Mouse (Mus musculus): ENCODE data around the gene Ppp4r1. TPM values are rescaled to one million over a fixed set of nuclear protein-coding genes. Genes with fewer than 3 reads are reported as not detected.
A peak's percentile ranks its signal among the peaks of the same experiment; 100 is the strongest.

Ppp4r1 gene
- 10 to 100 TPM; 61.5 to 75.7 (median 67.7) TPM for total RNA-seq (2022)

DNA sequence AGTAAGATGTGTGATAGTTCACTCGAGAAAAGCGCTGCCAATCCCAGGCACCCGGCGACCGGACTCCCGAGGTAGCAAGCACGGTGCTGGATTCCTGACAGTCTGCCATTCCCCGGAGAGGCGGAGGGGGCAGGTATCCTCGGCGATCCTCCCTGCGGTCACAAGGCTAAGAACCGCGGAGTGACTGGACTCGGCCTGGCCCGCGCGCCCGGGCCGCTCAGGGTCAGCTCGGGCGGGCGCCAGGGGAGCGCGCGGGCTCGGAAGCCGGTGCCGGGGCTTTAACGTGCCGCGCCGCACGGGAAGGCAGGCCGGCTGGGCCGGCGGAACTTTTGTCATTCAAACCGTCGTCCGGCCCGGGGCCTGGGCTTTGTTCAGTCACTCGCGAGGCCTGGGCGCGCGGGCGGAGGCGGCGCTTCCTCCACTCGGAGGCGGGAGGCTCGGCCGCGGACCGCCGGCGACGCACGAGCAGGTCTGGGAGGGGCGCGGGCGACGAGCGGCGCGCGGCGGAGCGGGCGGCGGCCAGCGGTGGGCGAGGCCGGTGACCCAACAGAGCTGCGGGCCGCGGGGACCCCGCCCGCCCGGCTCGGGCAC, at the start of gene Ppp4r1:
TSS of gene Ppp4r1 (plus strand) at position 23 of the 591 bp plus-strand sequence.
- DNase-seq = peak; percentile 82

DNA sequence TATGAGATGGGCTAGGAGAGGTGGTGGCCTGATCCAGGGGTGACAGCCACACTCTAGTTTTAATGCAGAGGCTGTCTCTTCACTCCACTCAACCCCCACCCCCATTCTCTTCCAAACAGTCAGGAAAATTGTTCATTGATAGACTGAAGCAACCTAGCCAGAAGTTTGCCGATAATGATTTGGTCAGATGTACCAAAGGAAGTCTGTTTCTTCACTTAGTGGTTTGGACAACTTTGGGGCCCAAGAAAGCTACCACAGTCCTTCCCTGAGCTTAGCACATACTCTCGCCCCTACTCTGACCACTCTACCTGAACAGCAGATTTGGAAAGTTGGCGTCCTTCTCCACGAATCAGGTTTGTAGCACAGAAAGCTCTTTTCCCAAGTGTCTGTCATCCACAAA, 49.7 kb upstream of the Ppp4r1 start:
- DNase-seq = no peak

DNA sequence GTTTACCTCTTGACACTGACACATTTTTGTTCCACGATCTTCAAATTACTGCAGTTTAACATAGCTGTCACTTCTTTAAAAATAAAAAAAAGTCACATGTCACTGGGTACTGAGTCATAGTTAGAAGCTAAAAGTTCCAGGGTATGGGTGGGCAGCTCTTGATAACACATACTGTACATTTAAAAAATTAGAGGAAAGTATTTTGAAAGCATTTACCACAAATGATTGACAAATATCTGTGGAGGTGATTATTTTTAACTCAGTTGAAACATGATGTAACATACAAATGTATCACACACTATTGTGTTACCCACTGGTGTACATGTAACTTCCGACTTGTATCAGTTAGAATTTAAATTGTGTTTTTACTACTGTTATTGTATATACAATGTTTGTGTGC, 47.3 kb upstream of the Ppp4r1 start:
- no peak for DNase-seq

DNA sequence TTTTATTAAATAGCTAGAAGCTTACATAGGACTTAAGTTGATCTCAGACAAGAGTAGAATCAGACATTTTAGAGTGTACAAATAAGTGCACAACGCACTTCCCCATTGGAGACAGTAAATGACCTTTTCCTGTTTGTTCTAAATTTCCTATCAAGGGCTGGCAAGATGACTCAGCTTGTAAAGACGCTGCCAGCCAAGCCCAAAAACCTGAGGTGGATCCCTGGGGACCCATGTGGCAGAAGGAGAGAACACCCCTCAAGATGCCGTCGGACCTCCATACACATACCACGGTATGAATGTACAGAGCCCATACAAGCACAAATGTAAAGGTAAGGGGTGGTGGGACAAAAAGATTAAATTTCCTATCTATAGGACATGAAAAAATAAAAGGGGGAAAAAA, 45.2 kb upstream of the Ppp4r1 start:
- peak; percentile 35 for DNase-seq

DNA sequence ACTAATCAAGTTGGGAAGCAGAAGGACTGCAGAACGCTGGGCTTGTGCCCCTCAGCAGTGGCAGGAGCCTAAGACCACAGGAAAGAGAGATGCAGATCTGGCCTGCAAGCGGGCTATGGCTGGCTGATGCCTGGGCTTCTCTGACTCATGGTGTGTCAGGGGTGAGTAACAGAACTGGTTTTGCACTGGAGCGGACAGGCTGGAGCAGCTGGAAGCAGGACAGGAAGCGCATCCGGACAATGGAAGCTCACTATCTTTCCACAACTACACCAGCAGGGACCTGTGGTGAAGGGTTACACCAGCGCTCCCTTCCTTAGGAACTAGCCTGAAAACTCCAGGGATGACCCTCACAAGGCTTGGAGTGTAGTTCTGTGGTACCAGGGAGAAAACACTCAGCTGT, 44.8 kb upstream of the Ppp4r1 start:
- DNase-seq = peak; percentile 65

DNA sequence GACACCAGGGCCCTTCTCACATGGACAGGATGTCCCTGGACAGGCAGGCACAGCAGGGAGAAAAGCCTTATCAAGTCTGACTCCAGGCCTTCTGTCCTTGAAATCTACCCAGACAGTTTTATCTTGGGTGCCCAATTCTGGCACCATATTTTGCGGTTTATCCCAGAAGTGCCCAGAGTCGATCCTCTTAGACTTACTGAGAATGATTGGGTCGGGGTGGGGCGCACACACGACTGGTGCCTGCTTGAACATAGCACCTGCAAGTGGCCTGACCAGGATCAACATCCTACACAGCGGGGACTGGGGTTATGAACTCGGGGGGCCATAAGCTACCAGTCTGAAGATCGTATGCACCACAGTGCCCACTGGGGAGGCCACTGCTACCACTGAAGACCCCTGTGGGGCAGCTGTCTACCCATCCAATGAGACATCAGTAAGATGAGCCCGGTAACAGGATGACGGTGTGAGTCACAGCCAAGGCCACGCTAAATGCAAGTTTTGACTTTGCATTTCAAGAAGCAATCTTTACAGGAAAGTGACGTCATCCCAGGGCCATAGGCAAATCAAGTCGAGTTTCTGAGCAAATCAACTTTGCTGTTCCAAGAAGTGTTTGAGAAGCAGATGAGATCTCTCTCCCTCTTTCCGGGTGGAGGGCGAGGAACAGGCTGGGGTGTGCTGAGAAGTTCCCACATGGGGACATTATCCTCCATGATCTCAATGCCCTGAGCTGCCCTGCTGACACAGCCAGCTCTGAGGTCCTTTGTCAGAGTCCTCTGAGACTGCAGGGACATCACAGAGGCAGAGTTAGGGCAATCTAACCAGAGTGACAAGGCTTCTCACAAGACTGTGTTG, 42.3 kb upstream of the Ppp4r1 start:
- DNase-seq = no peak

DNA sequence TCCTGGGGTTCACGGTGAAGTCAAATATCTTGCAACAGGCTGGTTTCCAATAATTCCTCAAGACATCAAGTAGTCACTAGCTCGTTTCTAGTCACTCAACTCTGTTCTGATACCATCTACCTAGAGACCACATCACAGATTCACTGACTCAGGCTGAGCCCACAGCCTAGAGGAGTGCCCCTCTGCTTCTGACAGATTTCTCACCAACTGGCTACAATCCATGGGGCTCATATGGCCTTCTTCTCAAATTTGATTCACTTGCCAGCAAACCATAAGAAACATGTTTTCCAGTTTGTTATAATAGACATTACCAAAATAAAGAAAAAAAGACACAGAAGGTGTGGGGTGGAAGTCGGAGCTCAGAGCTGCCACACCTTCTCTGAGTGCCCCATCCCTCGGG, 40.8 kb upstream of the Ppp4r1 start:
- DNase-seq = no peak

DNA sequence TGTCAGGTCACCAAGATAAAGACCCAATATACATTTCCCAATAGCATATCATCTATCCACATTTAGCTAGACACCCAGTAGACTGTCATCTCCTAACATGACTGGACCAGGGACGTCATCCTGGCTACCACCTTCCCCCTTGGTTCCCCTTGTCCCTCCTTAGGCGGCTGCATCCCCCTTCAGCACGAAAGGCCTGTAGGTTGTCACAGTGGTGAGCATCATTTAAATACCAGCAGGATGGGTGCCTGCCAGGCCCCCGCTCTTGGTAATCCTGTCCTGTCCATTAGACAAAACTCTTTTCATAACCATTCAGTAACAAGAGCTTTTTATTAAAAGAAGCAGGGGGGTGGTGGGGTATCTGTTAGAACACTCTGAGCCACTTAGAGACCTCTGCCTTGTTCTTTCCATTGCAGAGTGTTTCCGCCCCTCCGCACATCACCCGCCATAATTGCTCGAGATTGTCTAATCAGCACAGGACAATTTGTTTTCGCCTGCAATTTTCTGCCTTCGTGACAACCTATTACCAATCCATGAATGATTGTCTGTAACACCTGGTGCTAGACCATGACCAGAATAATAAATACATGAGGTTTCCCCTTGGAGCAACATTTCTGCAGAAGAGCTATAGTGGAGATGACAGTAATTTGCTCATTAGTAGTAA, 40.0 kb upstream of the Ppp4r1 start:
- DNase-seq = no peak

DNA sequence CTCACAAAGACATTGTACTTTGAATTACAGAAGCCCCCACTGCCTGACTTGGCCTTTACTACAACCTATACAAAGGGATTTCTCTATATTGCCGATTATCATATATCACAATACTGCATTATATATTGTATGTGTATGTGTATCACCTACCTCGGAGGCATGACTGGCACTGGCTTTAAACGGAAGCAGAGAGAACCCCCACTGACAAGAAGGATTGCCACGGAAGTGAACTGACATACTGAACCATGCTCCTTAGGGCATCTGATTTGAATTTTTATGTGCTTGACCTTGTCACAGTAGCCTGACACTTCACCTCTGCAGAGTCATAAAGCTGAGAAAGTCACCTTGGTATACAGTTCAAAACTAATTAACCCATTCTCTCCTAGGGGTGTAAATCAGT, 39.4 kb upstream of the Ppp4r1 start:
- no peak for DNase-seq

DNA sequence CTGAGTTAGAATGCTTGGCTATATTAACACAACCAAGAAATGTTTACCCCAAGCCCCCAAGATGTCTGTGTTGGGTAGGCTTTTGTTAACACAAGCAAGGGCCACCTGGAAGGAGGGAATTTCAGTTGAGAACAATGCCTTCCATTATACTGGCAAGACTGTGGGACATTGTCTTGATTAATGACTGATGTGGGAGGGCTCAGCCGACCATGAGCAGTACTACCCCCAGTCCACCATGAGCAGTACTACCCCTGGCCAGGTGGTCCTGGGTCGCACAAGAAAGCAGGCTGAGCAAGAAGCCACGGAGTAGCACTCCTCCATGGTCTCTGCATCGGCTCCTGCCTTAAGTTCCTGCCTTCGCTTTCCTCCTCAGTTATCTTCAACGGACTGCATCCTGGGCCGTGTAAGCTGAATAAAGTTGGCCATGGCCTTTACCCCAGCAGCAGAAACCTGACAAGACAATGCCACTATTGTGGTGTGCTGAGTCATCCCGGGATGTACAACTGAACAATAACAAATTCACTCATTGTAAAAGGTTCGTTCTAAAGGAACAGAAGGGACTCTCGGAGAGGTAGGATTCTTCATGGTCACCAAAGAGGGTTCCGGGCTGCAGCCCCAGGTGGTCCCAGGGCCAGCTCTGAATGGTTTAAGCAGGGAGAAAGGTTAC, 38.6 kb upstream of the Ppp4r1 start:
- no peak for DNase-seq

DNA sequence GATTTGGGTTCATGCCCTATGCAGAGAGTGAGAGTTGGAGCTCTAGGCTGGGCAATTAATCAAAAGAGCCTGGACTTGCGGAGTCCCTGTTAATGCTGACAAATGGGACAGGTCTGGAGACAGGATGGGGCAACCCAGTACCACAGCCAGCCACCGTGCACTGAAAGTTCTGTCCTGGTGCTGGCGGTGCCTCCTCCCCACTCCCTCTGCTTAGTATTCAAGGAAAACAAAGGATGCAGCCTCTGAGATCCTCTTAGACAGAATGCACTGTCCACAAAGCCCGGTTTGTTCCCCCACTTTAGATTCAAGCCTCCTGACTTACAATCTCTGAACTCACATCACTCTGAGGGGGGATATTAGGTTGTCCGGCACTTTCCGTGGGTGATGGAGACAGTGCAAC, 36.1 kb upstream of the Ppp4r1 start:
- DNase-seq = no peak

DNA sequence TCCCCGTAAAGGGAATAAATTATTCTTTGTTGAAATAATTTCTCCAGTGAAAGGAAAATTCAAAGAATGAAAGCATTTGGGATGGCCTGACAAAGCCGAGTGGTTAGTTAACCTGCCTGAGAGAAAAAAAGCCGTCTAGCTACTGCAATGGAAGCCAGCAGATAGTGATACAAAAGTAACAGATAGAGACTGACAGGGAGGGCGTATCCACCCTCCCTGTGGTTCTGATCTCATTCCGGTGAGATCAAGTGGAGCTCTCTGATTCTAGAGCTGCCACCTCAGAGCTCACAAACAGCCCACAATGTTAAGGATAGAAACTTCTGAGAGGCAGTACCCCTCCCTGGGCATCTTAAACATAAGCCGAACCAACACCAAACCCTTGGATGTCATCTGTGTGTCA, 33.4 kb upstream of the Ppp4r1 start:
- DNase-seq = no peak

DNA sequence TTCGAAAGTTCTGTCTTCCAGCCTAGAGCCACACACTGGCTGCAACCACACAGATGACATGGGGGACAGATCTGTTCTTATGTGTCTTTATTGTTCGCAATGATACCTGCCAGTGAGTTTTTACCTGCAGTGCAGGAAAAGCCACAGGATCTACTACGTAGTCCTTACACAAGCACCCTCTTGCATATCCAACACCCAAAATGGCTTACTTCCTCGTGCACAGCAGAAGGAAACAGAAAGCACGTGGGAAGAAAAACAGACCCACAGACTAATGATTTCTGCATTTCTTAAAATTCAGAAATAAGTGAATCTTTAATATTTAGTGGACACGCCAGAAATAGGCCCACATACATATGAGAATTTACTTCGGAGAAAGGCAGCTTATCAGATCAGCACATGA, 32.6 kb upstream of the Ppp4r1 start:
- no peak for DNase-seq

DNA sequence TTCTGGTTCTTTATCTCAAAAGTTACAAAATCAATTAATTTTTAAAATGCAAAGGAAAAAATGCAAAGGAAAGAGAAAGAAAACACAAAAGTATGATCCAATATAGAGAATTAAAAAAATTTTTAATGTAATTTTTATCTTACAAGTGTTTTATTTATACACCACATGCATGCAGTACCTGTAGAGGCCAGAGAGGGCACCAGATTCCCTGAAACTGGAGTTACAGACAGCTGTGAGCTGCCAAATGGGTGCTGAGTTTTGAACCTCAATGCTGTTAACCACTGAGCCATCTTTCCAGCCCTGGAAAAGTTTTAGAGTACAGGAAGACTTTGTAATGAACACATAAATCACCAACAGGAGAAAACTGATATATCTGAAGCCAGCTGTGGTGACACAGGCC, 32.1 kb upstream of the Ppp4r1 start:
- no peak for DNase-seq

DNA sequence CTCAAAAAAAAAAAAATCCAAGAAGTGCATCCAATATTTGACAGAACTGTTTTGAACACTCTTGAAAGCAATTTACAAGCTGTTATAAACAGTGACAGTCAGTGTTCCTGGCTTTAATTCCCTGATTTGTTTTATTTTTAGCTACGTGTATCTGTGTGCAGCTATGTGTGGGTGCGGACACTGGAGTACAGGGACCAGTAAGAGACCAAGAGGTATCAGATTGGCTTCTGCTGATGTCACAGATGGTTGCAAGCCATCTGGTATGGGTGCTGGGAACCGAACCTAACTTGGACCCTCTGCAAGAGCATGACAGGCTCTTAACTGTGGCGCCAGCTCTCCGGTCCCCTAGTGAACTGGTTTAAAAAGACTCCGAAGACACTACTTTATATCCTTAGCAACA, 29.2 kb upstream of the Ppp4r1 start:
- no peak for DNase-seq

DNA sequence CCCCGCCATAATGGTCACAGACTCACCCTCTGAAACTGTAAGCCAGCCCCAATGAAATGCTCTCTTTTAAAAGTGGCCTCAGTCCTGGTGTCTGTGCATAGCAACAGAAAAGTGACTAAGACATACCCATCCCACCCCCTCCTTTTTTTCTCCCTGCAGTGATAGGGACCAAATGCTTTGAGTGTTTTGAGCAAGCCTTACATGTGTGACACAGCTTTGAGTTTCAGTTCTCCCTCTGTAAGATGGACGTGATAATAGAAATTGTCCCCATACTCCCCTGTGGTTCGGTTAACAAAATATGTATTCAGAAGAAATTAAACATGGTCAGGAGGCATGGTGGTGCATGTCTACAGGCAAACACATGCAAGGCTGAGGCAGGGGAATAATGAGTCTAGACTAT, 26.5 kb upstream of the Ppp4r1 start:
- DNase-seq = no peak

DNA sequence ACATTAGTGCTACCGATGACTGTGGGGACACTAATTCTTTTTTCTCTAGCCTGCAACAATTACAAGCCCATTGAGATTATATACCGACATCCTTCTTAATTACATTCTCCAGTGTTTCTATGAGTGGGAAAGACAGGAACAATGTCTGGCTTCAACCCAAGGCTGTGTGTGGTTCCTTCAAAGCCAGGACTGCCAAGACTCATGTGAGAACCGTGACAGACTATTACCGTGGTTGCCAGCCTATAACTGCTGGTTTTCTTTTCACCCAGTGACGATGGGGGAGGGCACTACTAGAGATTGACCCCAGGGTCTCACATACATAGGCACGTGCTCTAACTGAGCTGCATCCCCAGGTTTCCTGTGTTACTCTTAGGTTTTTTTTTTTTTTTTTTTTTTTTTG, 25.2 kb upstream of the Ppp4r1 start:
- DNase-seq = no peak

DNA sequence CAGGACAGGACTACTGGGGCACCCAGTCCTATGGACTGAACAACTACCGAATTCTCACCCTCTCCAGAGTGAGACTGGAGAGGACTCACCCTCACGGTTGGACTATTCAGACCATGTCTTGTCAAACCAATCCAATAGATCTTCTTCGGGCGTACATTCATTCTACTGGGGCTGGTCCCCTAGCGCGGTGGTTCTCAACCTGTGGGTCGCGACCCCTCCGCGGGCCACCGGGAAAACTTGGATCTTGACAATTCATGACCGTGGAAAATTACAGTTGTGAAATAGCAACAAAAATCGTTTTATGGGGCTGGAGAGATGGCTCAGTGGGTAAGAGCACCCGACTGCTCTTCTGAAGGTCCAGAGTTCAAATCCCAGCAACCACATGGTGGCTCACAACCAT, 19.2 kb upstream of the Ppp4r1 start:
- DNase-seq = no peak

DNA sequence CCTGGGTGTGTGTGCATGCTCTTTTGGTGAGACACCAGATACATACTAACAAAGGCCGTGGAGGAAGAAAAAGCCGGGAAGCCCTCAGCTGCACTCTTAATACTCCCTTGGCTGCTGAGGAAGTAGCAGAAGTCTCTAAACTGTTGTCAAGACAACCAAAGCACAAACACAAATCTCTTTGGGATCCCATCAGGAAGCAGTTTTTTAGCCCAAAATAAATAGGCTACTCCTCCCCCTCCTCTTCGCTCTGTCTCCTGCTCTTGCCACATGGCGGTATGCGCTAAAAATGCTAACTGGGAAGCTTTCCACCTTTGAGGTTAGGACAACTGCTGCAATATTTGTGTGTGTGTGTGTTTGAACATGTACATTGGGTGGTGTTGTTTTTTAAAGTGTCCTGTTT, 13.9 kb upstream of the Ppp4r1 start:
- no peak for DNase-seq

DNA sequence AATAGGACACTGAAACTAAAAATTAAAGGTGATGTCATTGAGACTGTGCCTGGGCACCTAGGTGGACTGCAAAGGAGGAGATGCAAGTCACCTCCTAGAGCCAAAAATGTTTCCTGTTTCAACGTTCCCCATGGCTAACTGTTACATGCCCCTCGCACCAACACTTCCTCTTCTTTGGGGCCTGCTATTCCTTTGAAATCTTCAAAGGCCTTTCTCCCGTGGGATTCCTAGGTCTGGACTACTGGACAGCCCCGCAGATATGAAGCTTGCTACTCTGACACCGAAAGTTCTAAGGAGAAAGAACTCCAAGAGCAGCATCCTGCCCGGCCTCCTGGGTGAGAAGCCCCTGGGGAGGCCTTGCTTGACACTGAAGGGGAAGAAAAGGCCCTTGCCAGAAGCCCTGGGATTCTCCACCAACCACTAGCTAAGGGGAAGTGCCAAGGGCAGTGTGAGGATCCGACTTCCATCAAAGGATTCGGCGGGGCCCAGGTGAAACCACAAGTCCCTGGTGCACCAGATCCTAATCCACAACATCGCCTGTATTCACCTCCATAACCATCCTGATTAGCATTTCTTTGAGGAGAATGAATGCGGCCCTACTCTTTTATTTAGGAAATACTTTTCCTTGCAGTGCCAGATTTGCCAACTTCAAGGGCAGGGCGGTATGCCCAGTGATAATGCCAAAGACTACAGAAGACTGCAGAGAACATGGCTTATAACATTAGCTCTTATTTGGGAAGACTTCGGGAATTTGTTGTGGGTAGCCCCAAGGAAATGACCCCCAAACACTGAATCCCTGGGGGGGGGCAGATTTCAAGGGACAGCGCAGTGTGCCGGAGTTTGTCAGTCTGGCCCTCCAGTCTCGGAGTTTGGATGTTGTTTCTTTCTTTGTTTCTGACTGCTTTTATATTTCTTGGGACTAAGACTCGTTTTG, 11.1 kb upstream of the Ppp4r1 start:
- no peak for DNase-seq

DNA sequence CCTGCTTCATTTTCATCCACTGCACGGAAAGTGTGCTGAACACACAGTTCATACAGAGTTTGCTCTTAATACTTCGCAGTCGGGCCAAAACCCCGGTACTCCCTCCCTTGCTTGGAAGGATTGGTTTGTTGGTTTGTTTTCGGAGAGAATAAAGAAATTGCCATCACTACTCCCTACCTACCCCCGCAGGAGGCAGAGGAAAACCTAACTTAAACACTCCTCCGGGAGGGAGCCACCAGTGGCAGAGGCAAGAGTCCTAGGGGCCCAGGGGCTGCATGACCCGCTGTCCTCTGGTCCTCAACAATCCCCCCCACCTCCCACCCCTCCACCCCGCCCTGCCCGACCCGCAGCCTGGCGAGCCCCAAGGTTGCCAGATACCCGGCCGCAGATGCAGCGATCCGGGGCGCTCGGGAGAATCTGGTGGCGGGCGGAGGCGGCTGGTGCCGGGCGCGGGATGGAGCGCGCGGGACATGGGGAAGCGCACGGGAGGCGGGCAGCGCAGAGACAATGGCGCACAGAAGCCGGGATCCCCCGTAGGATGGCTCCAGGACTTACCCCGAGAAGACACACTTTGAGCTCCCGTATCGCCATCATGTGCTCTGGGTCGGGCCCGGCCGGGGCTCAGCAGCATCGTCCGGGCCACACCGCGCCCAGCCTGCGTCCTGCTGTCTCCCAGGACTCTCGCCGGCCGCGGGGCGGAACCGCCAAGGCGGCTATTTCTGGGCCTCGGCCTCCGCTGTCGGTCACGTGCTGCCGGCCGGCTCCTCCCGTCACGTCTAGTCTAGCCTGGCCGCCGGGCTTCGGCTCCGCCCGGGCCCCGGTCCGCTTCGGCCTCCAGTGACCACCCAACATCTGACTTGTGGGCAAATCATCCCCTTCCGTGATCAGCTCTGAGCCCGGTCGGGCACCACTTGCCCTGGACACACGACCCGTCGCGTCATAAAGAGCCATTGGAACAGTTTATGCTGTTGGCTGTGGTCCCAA, 10.1 kb upstream of the Ppp4r1 start, which contains the start of gene Rab31:
TSS of gene Rab31 (minus strand) at position 802 of the 984 bp plus-strand sequence.
- DNase-seq = peak; percentile 81

Data from adrenal gland, adult 8-10 months (tissue).